Mouse (Mus musculus) liver, postnatal 0 days (tissue): ENCODE data around the gene E030030I06Rik.

Source experiments
- CTCF ChIP-seq: sonication (generic); IDR thresholded peaks from 2 replicates; pipeline ENCODE4 v1.5.1; 2016; ENCODE audit warnings: antibody characterized with exemption, low read depth
- EP300 ChIP-seq: IDR thresholded peaks from 2 replicates; pipeline ENCODE4 v1.6.1; 2016; ENCODE audit warnings: antibody characterized with exemption, low read depth, mild to moderate bottlenecking

DNA sequence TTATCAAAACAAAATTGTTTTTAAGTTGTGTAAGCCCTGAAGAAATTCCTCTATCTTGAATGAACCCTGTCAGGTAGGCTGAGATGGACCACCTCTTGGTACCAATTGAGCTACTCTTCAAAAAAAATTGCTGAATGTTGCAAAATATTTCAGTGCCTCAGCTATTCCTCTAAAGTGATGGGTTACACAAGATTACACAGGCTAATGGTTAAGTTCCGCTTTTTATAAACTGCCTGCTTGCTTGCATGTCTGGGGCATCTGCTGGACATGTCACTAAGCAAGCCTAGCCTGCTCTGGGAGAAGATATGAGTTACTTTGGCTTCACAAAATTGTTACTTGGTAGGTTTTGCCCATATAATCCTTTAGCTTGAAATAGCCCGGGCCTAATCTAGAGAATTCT is 78.9 kb downstream of the E030030I06Rik start:
- TF ChIP-seq EP300 (no peak), CTCF (no peak)
